Mouse (Mus musculus): ENCODE results near the gene Plin3.

DNA sequence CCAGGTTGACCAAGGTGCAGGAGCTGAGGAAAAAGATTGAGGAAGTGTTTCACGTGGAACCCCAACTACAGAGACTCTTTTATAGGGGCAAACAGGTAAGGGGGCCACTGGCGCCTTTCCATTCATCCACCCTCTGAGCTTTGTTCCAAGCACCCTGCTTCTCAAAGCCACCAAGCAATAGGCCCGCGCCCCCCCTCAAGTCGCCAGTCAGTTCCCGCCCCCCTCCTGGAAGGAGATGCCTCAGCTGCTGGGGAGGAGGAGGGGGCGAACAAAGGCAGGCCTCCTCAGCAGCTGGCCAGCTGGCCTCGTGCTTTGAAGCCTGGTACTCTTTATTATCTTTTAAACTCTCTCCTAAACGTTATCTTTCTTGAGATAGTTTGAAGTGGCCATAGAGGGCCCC lies 12.5 kb upstream of the Plin3 start:
- TF ChIP-seq ZC3H11A (IDR thresholded peaks at IDR 0.05; ENCODE audit: borderline replicate concordance, low read depth, low read length) (no peak), ZNF384 (IDR thresholded peaks at IDR 0.05; ENCODE audit: low read depth, low read length) (no peak), MAFK (IDR thresholded peaks at IDR 0.05; ENCODE audit: insufficient read depth, low read depth, low read length) (no peak), HCFC1 (IDR thresholded peaks at IDR 0.05; ENCODE audit: borderline replicate concordance, insufficient read depth, low read length) (no peak), CHD2 (IDR thresholded peaks at IDR 0.05; ENCODE audit: low read depth, low read length) (no peak)
